Mouse (Mus musculus): ENCODE measurements around the gene H1foo. TPM values are rescaled to one million over a fixed set of nuclear protein-coding genes. Genes with fewer than 3 reads are reported as not detected.

Gene H1foo
- total and polyA plus RNA-seq, 3 experiments = not detected

DNA sequence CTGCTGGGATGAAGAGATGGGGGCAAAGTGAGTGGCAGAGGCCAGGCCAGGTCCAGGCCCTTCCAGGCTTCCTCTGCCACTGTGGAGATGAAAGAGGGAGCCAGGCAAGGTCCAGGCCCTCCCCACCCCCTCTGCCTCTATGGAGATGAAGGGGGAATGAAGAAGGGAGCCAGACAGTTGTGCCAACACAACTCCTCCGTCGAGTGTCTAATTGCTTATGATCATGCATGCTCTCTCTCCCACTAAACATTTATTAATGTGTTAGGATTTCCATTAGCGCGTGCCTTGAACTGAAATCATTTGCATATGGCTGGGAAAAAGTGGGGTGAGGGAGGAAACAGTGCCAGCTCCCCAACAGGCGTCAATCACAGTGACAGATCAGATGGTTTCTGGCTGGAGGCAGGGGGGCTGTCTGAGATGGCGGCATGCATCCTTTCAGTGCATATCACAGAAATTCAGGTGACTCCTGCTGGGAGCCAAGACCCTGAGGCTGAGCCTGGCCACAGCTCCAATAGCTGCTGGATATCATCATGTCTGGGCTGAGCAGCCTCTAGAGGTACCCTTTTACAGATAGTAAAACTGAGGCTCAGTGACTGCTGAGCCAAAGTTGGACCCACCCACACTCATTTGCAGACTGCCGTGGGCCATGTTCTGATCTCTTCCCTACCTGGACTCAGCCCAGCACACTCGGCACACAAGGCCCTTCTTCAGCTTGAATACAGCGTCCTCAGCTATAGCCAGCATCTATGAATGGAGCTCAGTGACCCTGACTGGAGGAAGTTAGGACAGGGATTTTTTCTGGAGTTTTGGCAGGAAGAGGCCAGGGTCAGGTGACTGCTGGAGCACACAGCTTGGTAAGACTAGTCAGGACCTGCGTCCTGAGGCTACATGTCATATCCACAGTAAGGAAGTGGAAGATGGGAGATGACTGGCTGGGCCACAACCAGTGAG lies 17.2 kb upstream of the H1foo start:
- Histone ChIP-seq H3K9me3 (replicated peaks; ENCODE audit: insufficient read depth, low read length) (no peaks in the 10 kb centered on the region), H3K27me3 (ENCODE audit: control insufficient read depth in 1 of 2, insufficient read depth in 2 of 2, low read length in 2 of 2) (no peaks in the 10 kb centered on the region), H3K79me2 (ENCODE audit: control insufficient read depth, insufficient read depth, low read length, poor library complexity) (no peaks in the 10 kb centered on the region), H3K27ac (ENCODE audit: control insufficient read depth, low read depth, low read length) (no peak overlapping the region), H3K4me1 (ENCODE audit: control insufficient read depth in 1 of 2, insufficient read depth in 2 of 2, low read length in 2 of 2) (no peaks in the 10 kb centered on the region; a peak in 1 of 4 replicates), H3K36me3 (ENCODE audit: control insufficient read depth in 1 of 2, insufficient read depth in 2 of 2, low read length in 2 of 2) (no peaks in the 10 kb centered on the region), H3K4me3 (ENCODE audit: control insufficient read depth in 1 of 2, insufficient read depth in 1 of 2, low read depth in 2 of 2, low read length in 2 of 2) (no peak overlapping the region), H3K9ac (ENCODE audit: control insufficient read depth, low read depth, low read length, poor library complexity, severe bottlenecking) (no peak overlapping the region)
- no peak for DNase-seq (ENCODE audit: low read depth, low spot score)
- TF ChIP-seq NELFE (IDR thresholded peaks at IDR 0.05; ENCODE audit: low read depth, low read length) = no peak
- TF ChIP-seq ZC3H11A (IDR thresholded peaks at IDR 0.05; ENCODE audit: low read depth, low read length) = no peak
- no peak for TF ChIP-seq RCOR1 (IDR thresholded peaks at IDR 0.05; ENCODE audit: low read depth, low read length)
- no peak for TF ChIP-seq TCF12 (IDR thresholded peaks at IDR 0.05; ENCODE audit: low read depth, low read length)
- TF ChIP-seq GABPA (IDR thresholded peaks at IDR 0.05; ENCODE audit: low read depth, low read length) = no peak
- no peak for TF ChIP-seq MAX (IDR thresholded peaks at IDR 0.05; ENCODE audit: low read length)
- no peak for TF ChIP-seq EP300 (IDR thresholded peaks at IDR 0.05; ENCODE audit: low read depth in 1 of 2, low read length in 2 of 2)
- no peak for TF ChIP-seq ZNF384 (IDR thresholded peaks at IDR 0.05; ENCODE audit: low read depth, low read length)
- TF ChIP-seq TBP (IDR thresholded peaks at IDR 0.05; ENCODE audit: low read depth, low read length) = no peak

GRCm38 (mm10) chr6:115930018-115930417 lies 14.7 kb upstream of the H1foo start:
- DNase-seq (ENCODE audit: low read depth, low spot score) = no peak
- Histone ChIP-seq H3K36me3 (ENCODE audit: control insufficient read depth in 1 of 2, insufficient read depth in 2 of 2, low read length in 2 of 2) (no peaks in the 10 kb centered on the region), H3K79me2 (ENCODE audit: control insufficient read depth, insufficient read depth, low read length, poor library complexity) (no peaks in the 10 kb centered on the region), H3K27me3 (ENCODE audit: control insufficient read depth in 1 of 2, insufficient read depth in 2 of 2, low read length in 2 of 2) (no peaks in the 10 kb centered on the region), H3K9me3 (replicated peaks; ENCODE audit: insufficient read depth, low read length) (no peaks in the 10 kb centered on the region), H3K27ac (ENCODE audit: control insufficient read depth, low read depth, low read length) (no peak overlapping the region), H3K4me3 (ENCODE audit: control insufficient read depth in 1 of 2, insufficient read depth in 1 of 2, low read depth in 2 of 2, low read length in 2 of 2) (no peak overlapping the region), H3K4me1 (ENCODE audit: control insufficient read depth in 1 of 2, insufficient read depth in 2 of 2, low read length in 2 of 2) (no peaks in the 10 kb centered on the region), H3K9ac (ENCODE audit: control insufficient read depth, low read depth, low read length, poor library complexity, severe bottlenecking) (no peak overlapping the region)
- TF ChIP-seq ZNF384 (IDR thresholded peaks at IDR 0.05; ENCODE audit: low read depth, low read length) = no peak
- no peak for TF ChIP-seq KAT2A (conservative IDR thresholded peaks at IDR 0.05; ENCODE audit: low read depth, low read length)

DNA sequence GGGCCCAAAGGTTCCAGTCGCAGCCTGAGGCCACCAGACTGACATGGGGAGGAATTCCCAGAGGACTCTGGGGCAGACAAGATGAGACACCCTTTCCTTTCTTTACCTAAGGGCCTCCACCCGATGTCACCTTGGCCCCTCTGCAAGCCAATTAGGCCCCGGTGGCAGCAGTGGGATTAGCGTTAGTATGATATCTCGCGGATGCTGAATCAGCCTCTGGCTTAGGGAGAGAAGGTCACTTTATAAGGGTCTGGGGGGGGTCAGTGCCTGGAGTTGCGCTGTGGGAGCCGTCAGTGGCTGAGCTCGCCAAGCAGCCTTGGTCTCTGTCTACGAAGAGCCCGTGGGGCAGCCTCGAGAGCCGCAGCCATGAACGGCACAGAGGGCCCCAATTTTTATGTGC lies 13.1 kb upstream of the H1foo start, which contains the start of gene Rho:
Gene Rho, plus strand, starts transcription at position 110 of the 400 bp plus-strand sequence.
- no peak within 1 kb of the TSS for H3K4me3 ChIP-seq (ENCODE audit: control insufficient read depth in 1 of 2, insufficient read depth in 1 of 2, low read depth in 2 of 2, low read length in 2 of 2)
- H3K27me3 ChIP-seq (ENCODE audit: control insufficient read depth in 1 of 2, insufficient read depth in 2 of 2, low read length in 2 of 2) = no peaks in the 10 kb centered on the region
- H3K27ac ChIP-seq (ENCODE audit: control insufficient read depth, low read depth, low read length) = no peak within 1 kb of the TSS
- H3K36me3 ChIP-seq (ENCODE audit: control insufficient read depth in 1 of 2, insufficient read depth in 2 of 2, low read length in 2 of 2) = no peaks in the 10 kb centered on the region
- H3K79me2 ChIP-seq (ENCODE audit: control insufficient read depth, insufficient read depth, low read length, poor library complexity) = no peaks in the 10 kb centered on the region
- H3K9ac ChIP-seq (ENCODE audit: control insufficient read depth, low read depth, low read length, poor library complexity, severe bottlenecking) = no peak within 1 kb of the TSS
- H3K4me1 ChIP-seq (ENCODE audit: control insufficient read depth in 1 of 2, insufficient read depth in 2 of 2, low read length in 2 of 2) = no peaks in the 10 kb centered on the region
- H3K9me3 ChIP-seq (replicated peaks; ENCODE audit: insufficient read depth, low read length) = no peaks in the 10 kb centered on the region
- DNase-seq (ENCODE audit: low read depth, low spot score) = no peak
- TF ChIP-seq MAX (IDR thresholded peaks at IDR 0.05; ENCODE audit: low read length) (no peak), GABPA (IDR thresholded peaks at IDR 0.05; ENCODE audit: low read depth, low read length) (no peak), CTCF (IDR thresholded peaks at IDR 0.05 in 2 of 3, conservative IDR thresholded peaks at IDR 0.05 in 1 of 3; ENCODE audit: control insufficient read depth in 1 of 3, insufficient read depth in 1 of 3, low read depth in 2 of 3, low read length in 3 of 3, poor library complexity in 1 of 3, severe bottlenecking in 1 of 3) (no peak), RAD21 (IDR thresholded peaks at IDR 0.05; ENCODE audit: low read depth, low read length) (no peak), MAZ (IDR thresholded peaks at IDR 0.05; ENCODE audit: low read depth, low read length) (no peak), POLR2A (IDR thresholded peaks at IDR 0.05; ENCODE audit: control insufficient read depth in 1 of 2, insufficient read depth in 1 of 2, low read depth in 1 of 2, low read length in 2 of 2, poor library complexity in 1 of 2) (no peak)
